Mouse (Mus musculus): Measurements from ENCODE around the gene A630095N17Rik.

The A630095N17Rik gene

DNA sequence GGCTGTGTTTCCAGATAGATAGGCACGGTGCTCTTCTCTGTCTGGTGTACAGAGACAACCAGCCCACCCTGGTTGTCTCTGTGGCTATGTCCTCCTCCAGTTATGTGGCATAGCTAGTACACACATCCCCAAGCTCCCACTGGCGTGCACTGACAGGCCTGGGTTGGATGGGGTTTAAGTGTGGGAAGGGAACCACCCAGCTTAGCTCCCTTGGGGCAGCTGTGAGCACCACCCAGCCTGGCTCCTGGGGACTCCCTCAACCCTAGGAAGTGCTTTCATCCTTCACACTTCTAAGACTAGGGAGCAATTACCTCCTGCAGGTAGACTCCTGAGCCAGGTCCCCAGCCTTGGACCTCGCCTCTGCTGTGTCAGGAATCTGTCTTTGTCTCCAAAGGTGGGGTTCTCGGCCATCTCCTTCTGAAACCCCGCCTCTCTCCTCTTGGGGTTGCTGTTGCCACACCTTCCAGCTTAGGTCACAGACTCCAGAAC is at the start of gene A630095N17Rik:
Gene A630095N17Rik (minus strand): TSS at position 439 of the 489 bp plus-strand sequence.
- DNase-seq (ENCODE audit: low read depth, low spot score), result no peak

DNA sequence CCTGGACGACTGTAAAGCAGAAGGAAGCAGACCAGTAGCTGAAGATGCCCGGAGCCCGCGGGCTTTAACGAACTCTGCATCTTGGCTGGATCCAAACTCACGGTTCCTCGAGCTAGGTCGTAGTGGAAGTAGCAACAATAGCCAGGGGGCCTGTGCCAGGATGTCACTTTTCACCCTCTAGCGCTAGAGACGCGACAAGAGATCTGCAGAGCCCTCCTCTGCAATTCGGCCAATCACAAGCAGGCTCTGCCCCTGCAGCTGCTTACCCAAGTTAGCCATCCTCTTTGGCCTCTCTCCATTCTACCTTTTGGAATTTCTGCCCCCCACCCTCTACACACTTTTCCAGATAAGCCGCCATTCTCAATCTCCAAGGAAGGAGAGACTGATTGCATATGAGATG is 46.3 kb upstream of the A630095N17Rik start, which contains the start of gene Resp18:
Gene Resp18 (minus strand): TSS at position 188 of the 400 bp plus-strand sequence.
- no peak for DNase-seq (ENCODE audit: low read depth, low spot score)

DNA sequence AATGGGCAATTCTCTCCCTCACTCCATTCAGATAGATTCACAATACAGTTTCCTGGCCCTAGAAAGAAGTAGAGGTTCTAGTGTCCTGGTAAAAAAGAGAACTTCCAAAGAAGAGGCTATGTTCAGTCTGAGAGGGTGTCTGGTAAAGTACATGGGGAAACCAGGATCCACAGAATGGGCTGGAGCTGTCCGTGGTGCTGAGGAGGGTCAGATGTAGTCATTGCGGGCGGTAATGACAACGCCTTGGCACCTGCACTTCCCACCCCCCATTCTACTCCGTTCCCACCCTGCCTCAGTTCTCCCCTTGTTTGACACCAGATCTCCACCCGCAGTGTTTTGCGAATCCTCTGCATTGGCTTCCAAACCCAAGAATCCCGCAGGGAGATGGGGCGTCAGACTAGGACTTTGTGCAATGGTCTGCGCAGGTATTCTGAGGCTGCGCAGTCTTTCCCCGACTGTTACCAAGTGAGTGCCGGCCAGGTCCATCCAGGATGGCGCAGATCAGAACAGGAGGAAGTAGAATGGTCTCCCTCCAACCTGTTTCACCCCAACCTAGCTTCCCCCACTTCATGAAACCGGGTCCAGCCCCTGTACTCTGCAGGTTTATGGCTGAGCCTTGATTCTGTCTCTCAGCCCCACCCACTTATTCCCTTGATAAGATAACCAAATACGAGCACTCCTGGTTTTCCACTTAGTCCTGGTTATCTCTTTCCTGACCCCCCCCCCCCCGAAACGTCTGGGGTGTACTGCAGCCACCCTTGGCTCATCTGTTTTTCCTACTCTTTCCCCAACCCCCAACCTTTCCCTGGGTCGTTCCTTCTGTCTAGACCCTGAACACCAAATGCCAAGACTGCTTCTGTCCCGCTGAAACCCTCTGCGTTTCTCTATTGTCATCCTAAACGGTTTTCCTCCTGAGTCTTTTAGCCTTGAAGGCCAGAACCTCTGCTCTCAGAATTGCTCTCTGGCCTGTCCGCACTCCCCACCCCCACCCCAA is 45.6 kb upstream of the A630095N17Rik start:
- DNase-seq (ENCODE audit: low read depth, low spot score), result peak; percentile 25

DNA sequence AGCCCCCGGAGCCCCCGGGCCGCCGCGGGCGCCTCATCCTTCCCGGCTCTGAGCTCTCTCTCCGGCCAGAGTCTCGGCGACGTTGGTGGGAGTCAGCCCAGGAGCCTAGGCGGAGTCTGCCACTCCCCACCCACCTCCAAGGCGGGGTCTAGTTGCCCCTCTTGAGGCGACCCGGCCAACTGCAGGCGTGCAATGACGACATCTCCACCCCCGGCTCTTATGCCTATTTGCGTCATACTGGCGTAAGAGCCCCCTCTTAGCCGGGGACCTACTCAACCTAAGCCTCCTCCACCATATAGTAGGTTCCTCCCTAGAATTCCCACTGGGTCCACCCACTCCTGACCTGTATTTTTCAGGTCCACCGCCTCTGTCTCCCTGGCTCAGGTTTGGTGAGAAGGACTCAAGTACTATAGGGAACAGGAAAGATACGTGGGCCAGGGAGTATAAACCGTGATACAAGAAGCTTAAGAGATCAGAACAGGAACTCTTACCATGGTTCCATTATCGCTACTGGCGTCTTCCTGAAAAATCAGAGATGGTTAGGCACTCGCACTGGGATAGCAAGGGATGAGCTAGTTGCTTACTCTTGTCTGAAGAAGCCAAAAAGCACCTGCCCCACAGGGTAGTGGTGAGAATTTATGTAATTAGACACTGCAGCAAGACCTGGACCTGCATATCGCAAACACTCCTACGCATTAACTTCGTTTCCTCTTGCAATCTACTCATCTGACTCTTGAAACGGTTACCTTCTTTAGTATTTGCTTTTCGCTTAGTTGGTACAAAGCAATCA is 32.4 kb upstream of the A630095N17Rik start, which contains the start of gene Ptprn:
Gene Ptprn (minus strand): TSS at position 412 of the 790 bp plus-strand sequence.
- DNase-seq (ENCODE audit: low read depth, low spot score), result no peak

DNA sequence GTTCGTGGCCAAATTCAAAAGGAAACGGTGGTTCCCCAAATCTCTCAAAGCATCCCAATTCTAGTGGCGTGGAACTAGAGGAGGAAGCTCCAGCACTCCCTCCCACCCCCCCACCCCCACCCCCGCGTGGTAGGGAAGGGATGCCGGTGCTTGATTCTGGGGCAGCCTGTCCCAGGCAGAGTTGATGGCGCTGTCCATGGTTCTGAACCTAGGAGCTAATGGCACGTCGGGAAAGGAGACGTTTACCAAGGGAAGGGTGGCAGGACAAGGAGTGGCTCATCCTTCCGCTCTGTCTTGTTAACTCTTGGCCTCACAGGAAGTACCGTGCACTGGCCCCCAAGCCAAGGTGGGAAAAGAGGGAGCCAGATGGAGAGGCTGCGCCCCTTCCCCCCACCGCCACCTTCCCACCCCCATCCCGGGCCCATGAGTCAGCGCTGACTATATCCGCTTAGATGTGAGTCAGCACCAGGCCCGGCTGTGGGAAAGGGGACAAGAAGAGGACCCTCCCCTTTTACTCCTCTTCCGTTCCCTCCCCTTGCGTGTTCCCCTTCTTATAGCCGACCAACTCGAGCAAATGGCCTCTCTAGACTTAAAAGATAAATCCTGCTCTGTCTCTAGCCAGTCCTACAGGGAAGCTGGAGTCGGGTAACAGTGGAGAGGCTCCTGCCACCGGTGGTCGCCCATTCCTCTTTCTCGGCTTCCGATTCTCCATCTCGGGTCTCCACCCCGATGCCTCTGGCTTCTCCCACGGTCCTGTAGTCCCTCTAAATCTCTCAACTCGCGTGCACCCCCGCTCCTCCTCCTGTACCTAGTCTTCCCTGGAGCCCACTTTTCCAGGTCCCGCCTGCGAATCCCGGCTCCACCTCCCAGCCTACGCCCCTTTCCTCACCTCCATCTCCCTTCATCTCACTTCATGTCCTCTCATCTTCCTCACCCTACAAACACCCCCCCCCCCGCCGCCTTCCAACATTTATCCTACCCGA is 31.4 kb upstream of the A630095N17Rik start:
- DNase-seq (ENCODE audit: low read depth, low spot score), result no peak

DNA sequence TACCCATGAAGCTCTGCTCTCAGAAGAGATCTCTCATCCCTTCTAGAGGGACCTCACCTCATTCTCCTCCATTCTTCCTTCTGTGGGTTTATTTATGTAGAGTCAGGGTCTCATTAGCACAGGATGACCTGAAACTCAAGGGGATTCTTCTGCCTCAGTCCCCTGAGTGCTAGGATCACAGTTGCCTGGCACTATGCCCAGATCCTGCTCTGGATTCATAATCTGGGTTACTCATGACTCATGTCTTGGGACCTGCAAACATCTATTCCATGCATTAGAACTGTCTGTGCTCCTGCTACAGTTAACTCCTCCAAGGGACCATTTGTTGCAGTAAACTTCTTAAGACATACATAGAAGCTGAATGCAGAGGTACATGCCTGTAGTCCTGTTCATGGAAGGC is 29.4 kb upstream of the A630095N17Rik start:
- DNase-seq (ENCODE audit: low read depth, low spot score), result no peak

DNA sequence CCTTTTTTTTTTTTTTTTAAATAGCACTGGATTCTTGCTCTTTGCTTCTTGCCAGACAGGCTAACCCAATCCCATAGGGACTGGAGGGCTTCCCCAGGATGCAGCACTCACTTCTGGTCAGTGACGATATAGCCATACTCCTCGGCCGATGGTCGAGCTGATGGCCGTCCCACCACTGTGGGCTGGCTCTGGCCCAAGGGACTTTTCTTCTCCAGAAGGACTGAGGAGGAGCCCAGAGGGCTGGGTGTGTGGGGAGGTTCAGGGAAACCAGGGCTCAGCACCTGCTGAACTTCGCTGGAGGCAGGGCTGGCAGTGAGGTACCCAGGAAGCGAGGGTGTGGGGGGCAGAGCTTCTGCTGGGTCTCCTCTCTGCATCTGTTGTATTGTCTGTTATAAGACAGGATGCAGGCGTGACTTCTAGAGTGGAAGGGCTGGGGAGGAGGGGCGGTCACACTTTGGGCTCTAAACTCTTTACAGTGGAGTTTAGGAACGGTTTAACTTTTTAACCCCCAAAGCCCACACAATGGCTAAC is 23.7 kb upstream of the A630095N17Rik start:
- DNase-seq (ENCODE audit: low read depth, low spot score), result no peak

DNA sequence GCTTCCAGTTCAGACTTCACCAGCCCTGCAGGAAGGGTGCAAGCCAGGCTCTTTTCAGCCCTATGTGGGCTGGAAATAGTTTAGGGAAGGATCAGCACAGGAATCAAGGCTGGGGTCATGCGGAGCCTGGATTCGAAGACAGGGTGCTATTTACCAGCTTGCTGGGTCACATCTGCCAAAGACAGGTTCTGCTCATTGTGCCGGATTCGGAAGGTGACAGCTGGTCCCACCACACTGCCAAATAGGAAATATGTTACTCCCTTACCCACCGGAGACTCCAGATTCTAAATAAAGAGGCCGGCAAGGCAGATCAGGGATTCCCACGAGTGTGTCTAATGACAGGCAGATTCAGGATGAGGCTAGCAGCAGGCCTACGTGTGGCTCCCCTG is 22.7 kb upstream of the A630095N17Rik start:
- DNase-seq (ENCODE audit: low read depth, low spot score), result no peak

DNA sequence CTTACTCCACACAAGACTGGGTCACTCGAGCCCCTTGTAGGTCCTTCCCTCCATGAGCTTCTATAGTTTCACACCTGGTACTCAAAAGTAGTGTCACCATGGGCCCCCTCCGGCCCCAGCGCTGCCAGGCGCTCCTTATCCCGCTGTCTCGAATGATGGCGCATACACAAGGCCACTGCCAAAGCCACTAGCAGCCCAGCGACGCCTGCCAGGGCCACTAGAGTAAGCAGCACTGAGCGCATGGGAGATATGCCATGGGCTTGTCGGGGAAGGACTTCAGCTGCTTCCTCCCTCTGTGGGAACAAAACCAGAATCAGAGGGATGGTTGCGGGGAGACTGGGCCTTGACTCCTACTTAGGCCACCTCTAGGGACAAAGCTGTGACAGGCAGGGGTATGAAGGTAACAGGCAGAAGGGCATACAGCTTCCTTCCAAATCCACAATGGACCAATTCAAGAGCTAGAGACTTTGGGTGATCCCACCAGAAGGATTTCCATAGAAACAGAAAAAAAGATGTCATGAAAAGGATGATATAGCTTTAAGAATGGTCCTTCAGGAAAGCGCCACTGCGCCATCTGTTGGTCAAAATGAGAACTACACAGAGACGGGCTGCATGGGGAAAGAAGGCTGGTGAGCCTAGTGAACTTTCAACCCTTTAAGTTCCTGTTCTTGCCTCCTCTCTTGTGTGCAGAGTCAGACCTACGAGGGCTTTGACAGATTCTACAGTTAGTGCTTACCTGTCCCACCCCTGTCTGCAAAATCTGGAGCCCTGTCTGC is 22.1 kb upstream of the A630095N17Rik start:
- peak; percentile 81 for DNase-seq (ENCODE audit: low read depth, low spot score)

DNA sequence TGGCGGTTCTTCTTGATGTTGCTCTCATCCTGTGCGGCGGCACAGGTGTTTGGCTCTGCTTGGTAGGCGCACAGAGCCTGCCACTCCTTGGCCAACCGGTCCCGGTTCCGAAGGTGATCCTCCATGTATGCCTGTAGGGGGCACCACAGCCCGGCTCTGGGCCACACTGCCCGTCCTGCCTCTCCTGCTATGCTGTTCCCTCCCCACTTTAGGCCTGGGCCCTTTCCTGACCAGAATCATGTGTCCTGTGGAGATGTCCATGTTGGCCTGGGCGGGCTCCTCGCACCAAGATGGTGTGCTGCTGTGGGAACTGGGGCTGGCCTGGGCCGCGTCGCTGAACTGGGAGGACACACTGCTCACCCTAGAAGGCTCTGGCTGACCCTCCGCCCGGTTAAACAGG is 21.1 kb upstream of the A630095N17Rik start:
- DNase-seq (ENCODE audit: low read depth, low spot score), result no peak

DNA sequence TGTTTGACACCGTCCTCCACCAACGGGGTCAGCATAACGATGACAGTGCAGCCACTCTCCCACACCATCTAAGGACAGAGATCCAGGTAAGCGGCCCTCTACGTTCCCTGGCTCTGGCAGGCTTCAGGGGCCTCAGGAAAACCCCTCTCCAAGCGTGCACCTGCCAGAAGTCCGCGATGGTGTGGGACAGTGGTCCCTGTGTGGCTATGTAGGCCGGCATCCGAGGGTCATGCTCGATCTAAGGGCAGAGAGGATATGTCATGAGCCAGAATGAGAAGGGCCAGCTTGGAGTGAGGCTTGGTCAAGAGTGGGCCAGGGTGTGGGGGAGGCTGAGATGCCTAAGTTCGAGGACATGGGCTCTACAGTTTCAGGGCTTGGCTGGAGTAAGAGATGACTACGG is 20.4 kb upstream of the A630095N17Rik start:
- DNase-seq (ENCODE audit: low read depth, low spot score), result no peak

DNA sequence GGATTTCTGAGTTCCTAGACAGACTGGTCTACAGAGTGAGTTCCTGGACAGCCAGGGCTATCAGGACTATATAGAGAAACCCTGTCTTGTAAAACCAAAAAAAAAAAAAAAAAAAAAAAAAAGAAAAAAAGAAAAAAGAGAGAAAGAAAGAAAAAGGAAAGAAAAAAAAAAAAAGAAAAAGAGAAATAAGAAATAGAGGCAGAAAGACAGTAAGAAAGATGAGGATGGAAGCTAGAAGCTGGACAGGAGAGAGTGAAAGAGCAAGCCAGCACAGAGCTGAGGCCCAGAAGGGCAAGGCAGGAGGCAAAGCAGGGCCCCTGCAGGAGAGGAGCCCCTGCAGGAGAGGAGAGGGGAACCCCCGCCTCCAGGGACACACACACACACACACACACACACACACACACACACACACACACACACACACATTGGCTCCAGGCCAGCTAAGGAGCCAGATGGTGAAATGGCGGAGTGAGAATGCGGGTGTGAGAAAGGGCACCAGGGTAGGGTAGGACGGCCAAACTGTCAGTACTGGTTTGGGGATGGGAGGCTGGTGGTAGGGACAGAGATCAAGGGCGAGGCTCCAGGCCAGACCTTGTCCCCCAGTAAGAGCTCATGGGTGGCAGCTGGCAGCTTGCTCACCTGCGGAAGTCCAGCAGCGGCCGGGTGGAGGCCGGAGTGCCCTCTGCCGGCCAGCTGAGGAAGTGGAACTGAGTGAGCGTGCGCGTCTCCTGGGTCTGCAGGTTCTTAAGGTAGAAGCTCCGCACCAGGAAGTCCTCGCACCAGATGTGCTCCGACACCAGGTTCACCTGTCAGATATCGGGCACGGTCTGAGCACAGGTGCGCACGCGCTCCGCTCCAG is 19.4 kb upstream of the A630095N17Rik start:
- peak; percentile 93 for DNase-seq (ENCODE audit: low read depth, low spot score)

DNA sequence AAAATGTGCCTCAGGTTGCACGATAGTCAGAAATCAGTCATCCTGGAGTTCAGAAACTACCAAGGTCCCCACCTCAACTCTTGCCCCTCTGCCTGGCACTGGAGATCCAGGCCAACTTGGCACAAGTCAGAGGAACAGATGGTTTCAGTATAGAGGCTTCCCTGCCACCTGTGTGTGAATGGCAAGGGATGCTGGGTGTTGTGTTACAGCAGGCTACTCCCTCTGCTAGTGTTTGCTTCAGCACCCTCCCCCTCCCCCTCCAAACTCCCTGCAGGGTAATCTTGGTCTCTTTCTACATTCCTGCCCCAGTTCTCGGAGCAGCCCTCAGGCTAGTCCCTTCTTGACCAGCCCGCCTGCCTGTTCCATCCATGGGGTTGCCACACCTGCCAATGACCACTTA is 18.6 kb upstream of the A630095N17Rik start:
- peak; percentile 16 for DNase-seq (ENCODE audit: low read depth, low spot score)

DNA sequence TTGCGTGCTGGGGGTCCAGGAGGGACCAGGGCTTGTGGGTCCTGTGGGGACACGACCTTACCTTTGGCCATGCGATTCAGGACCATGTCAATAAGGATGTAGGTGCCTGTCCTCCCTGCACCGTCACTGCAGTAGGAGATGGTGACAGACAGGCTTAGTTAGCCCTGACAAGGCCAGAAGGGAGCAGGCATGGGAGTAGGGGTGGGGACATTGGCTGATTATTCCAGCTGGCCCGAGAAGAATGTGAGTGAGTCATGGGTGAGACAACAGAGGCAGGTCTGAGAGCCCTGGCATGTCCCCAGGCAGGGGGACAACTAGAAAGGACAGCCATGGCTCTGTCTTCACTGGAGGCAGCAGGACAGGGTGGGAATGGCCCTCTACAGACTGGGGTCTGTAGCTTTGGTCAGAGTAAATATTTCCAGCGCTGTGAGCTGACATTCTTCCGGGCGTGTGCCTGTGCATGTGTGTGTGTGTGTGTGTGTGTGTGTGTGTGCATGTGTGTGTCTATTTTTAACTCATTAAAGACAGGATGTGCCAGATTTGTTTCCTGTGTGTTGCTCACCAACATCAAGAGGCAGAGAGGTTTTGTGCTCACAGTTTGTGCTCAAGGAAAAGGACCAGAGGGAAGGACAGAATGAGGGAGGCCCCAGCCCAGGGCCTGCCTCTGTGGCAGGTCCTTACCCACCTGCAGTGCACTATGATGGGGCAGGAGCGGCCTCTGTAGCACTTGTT is 16.3 kb upstream of the A630095N17Rik start:
- DNase-seq (ENCODE audit: low read depth, low spot score), result no peak

DNA sequence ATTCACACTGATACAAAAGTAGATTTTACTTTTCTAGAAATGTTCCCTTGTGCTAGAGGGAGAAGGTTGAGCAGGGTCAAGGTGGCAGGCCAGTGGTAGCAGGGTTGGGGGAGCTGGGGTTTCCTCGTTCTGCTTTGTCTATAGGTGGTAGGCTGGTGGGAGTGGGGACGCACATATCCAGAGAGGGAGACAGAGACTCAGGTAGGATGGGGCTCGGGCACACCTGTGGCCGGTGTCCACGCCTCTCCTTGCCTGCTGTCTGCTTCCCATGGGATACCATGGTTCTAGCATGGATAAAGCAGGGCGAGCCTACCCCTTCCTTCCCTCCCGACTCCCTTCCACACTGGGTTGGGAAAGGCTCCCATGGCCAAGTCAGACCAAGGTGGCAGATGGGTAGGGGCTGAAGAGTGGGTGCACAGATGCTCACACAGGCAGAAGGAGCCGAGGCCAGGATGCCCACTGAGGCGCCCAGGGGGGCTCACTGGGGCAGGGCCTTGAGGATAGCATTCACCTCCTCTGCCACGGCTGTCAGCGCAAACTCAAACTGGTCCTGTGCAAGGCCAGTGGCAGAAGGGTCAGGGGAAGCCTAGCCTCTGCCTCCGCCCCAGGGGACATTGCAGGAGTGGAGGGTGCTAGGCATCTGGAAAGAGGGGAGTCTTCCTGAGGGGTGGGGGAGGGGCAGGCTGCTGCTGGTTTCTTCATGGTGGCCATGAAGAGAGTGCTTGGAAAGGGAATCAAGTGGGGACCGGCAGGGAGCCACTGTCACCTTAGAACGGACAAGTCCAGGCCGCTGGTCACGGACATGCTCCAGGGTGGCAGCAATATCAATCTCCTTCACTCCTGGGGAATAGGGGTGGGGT is 15.4 kb upstream of the A630095N17Rik start:
- DNase-seq (ENCODE audit: low read depth, low spot score), result no peak

DNA sequence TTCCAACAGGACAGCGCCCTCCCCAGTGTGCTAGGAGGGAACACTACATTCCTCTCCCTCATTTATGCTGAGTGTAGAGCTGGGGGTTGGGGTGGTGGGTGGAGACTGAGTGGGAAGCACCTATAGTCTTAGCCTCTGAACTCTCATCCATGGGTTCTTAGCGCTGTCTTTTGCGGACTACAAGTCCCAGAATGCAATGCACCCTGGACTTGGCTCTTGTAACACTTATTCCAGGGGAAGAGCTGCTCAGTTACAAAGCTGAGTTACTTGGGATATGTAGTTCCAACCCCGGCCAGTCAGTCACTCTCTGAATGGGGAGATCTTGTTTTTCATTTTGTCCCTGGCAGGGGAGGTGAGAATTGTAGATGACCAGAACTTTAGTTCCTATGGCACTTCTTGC is 12.9 kb upstream of the A630095N17Rik start:
- DNase-seq (ENCODE audit: low read depth, low spot score), result peak; percentile 26

DNA sequence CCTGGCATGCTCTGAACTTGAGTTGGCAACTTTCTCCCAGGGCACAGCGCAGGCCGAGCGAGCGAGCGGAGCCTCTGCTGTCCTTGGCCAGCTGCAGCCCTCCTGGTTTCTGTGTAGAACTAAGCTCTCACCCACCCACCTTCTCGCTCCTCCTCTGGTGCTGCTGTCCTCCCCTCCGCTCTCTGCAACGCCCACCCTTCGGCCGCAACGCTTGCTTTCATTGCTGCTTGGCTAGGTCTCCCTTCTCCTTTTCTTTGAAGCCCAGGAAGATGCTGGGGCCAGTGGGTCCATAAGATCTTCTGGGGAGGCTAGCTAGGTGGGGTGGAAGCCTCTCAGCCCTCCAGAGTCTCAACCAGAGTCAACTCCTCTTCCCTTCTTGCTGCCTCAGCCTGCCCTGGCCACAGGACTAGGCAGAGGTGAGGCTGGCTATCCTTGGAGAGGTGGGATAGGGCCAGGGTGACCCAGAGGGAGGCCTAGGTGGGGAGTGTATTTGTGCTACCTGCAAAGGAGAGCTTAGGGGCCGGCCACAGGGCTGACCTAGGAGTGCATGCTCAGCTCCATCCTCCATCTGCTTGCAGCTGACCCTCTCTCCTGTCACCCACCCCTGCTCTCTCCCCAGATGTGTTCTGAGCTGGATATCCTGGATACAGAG is 12.4 kb upstream of the A630095N17Rik start:
- no peak for DNase-seq (ENCODE audit: low read depth, low spot score)

All from A20 (cell line).